Comparison of ENCODE assay signal across 9 mouse cellular contexts in genomic region chr14:77928021-77928420, GRCm38 (mm10). TPM values are rescaled to one million over a fixed set of nuclear protein-coding genes. Genes with fewer than 3 reads are reported as not detected.
DNase-seq lines count a peak whose midpoint lies in the region; ATAC-seq and TF ChIP-seq lines count a peak whose summit lies in the region.
"Had no signal": no experiment of that assay in that cellular context is flagged by ENCODE, and none has a peak within 500 bp of the region (broad histone marks: within the 10 kb centered on the region; RNA-seq: fewer than 3 reads in every experiment).

No protein-coding gene starts in this region.

- no peak overlapping the region for H3K9ac ChIP-seq in CH12.LX (ENCODE audit: insufficient read depth, low read depth)
- H3K9ac ChIP-seq: hindbrain, embryonic 15.5 days had no signal

- dilution Hi-C loops in CH12.LX (cut with MboI; ENCODE audit: extremely low pct_ligation_motif_present, extremely low pct_unique_long_range_greater_than_20kb, low sequenced_read_pairs) = no loop called here

- no peak for TF ChIP-seq EP300 in CH12.LX (IDR thresholded peaks at IDR 0.05; ENCODE audit: low read length)

- in situ Hi-C loops in CH12.LX (cut with MboI; ENCODE audit: low pct_ligation_motif_present, low pct_unique_long_range_greater_than_20kb, low sequenced_read_pairs) = loop anchor here (5.0 kb wide), 1 partner anchor 786 kb away; no protein-coding TSS in a partner anchor

- H3K4me1 ChIP-seq in CH12.LX (ENCODE audit: control insufficient read depth in 1 of 2, insufficient read depth in 2 of 2) = peaks cover 2 to 9% of the 10 kb centered on the region in 2 experiments; a peak in 3 of 4 replicates
- H3K4me1 ChIP-seq in small intestine, adult 2 months (ENCODE audit: control insufficient read depth, insufficient read depth, insufficient read length, low read length) = peaks cover 5% of the 10 kb centered on the region; the same call in 1 of the 2 replicates
- H3K4me1 ChIP-seq: hindbrain, embryonic 15.5 days had no signal

- no peak overlapping the region for H3K4me3 ChIP-seq in CH12.LX (replicated peaks in 1 of 3; ENCODE audit: low read depth in 2 of 3, low read length in 2 of 3, poor library complexity in 1 of 3)
- no peak overlapping the region for H3K4me3 ChIP-seq in small intestine, adult 2 months (ENCODE audit: low read depth, low read length)
- H3K4me3 ChIP-seq: hindbrain, embryonic 15.5 days had no signal

- TF ChIP-seq POLR2A in CH12.LX (IDR thresholded peaks at IDR 0.05; ENCODE audit: low read depth, low read length) = no peak
- TF ChIP-seq POLR2A in small intestine, adult 2 months (IDR thresholded peaks at IDR 0.05; ENCODE audit: low read depth, low read length) = no peak

- no peaks in the 10 kb centered on the region for H3K9me3 ChIP-seq in CH12.LX (replicated peaks; ENCODE audit: low read length)
- H3K9me3 ChIP-seq: hindbrain, embryonic 15.5 days had no signal

- WGBS in small intestine, adult 2 months = 29% methylated on average over 6 of the region's 6 CpGs

- no peak overlapping the region for H3K27ac ChIP-seq in CH12.LX (ENCODE audit: insufficient read depth, low read depth)
- H3K27ac ChIP-seq in small intestine, adult 2 months (ENCODE audit: insufficient read depth, low read depth, low read length) = no peak overlapping the region
- H3K27ac ChIP-seq: hindbrain, embryonic 15.5 days had no signal

- peak; percentile 33 to 74 for TF ChIP-seq CTCF in CH12.LX (conservative IDR thresholded peaks at IDR 0.05 in 1 of 2, IDR thresholded peaks at IDR 0.05 in 1 of 2; ENCODE audit: low read depth in 2 of 2, low read length in 2 of 2)
- peak; percentile 57; the same call in 1 of the 2 replicates for TF ChIP-seq CTCF in small intestine, adult 2 months (IDR thresholded peaks at IDR 0.05; ENCODE audit: extremely low read depth, insufficient read length, insufficient replicate concordance, low read depth, low read length)

- H3K27me3 ChIP-seq in CH12.LX (replicated peaks) = no peaks in the 10 kb centered on the region
- H3K27me3 ChIP-seq in small intestine, adult 2 months (ENCODE audit: control insufficient read depth, insufficient read depth, low read length) = no peaks in the 10 kb centered on the region
- H3K27me3 ChIP-seq: hindbrain, embryonic 15.5 days had no signal

- no peak overlapping the region for H3K4me2 ChIP-seq in CH12.LX (ENCODE audit: insufficient read depth, low read depth, poor library complexity, severe bottlenecking)
- H3K4me2 ChIP-seq: hindbrain, embryonic 15.5 days had no signal

- peak; percentile 47 for DNase-seq in cerebellum, adult 11 months
- peak; percentile 76 for DNase-seq in CH12.LX (ENCODE audit: extremely low read depth)
- peak; percentile 23 for DNase-seq in c-Kit-positive CD71-positive TER-119-negative erythroid progenitor cells, embryonic 14.5 days (ENCODE audit: low read depth)
- DNase-seq in frontal cortex, postnatal 25 days (ENCODE audit: low spot score in 2 of 2) = peak; percentile 57 to 59
- peak; percentile 46 to 77 for DNase-seq in layer of hippocampus, adult 8-10 months (ENCODE audit: low spot score in 2 of 2)
- peak; percentile 73 for DNase-seq in lung, postnatal 25 days (ENCODE audit: low spot score)

- no peaks in the 10 kb centered on the region for H3K36me3 ChIP-seq in CH12.LX (replicated peaks in 1 of 2; ENCODE audit: control insufficient read depth in 1 of 2, insufficient read depth in 1 of 2, low read length in 1 of 2)
- peaks cover 12% of the 10 kb centered on the region for H3K36me3 ChIP-seq in small intestine, adult 2 months (ENCODE audit: control insufficient read depth, insufficient read depth, low read length)
- H3K36me3 ChIP-seq: hindbrain, embryonic 15.5 days had no signal

- no peak for ATAC-seq in cerebellum, adult (ENCODE audit: insufficient number of reproducible peaks, low FRiP score, low TSS enrichment)

- peak; percentile 57 for TF ChIP-seq RAD21 in CH12.LX (IDR thresholded peaks at IDR 0.05; ENCODE audit: low read depth, low read length)

- H3K79me2 ChIP-seq in CH12.LX (replicated peaks; ENCODE audit: control insufficient read depth, extremely low read depth, insufficient read depth, poor library complexity, severe bottlenecking) = no peaks in the 10 kb centered on the region

TF ChIP-seq in CH12.LX, 34 proteins besides CTCF, POLR2A, EP300 and RAD21:
- TF ChIP-seq HCFC1 (IDR thresholded peaks at IDR 0.05; ENCODE audit: low read depth, low read length) (no peak), SMC3 (IDR thresholded peaks at IDR 0.05; ENCODE audit: low read depth, low read length) (peak; percentile 88), USF1 (IDR thresholded peaks at IDR 0.05; ENCODE audit: low read depth, low read length) (no peak), MYC (IDR thresholded peaks at IDR 0.05; ENCODE audit: low read depth, low read length) (no peak)

RNA-seq across cellular contexts. Expression of gene Epsti1, which starts 24.0 kb away (rescaled TPM):
- 0.38 and 0.59 TPM in 2 replicates for total RNA-seq in CH12.LX (2012; rRNA removed)
- total RNA-seq in CH12.LX (2014; rRNA removed) = 2.2 and 3.0 TPM in 2 replicates
- 2.2 and 2.3 TPM in 2 replicates for polyA plus RNA-seq in CH12.LX (2012; ENCODE audit: insufficient read length, low read depth)
- 1 to 10 TPM in 2 of 4 experiments, under 1 TPM in 2; 0.21 to 1.5 (median 0.93) TPM for total RNA-seq in layer of hippocampus, adult 8-10 months (2022)
- polyA plus RNA-seq in small intestine, adult 2 months (2012; rRNA removed) = 11.8 and 19.8 TPM in 2 replicates

RNA-seq across cellular contexts. Expression of gene Dnajc15, which starts 53.1 kb away (rescaled TPM):
- 39.5 and 47.0 TPM in 2 replicates for total RNA-seq in CH12.LX (2012; rRNA removed)
- total RNA-seq in CH12.LX (2014; rRNA removed) = 41.7 and 48.6 TPM in 2 replicates
- polyA plus RNA-seq in CH12.LX (2012; ENCODE audit: insufficient read length, low read depth) = 56.8 and 59.0 TPM in 2 replicates
- total RNA-seq in layer of hippocampus, adult 8-10 months (2022) = 10 to 100 TPM; 58.0 to 84.3 (median 65.3) TPM
- 3.0 and 4.8 TPM in 2 replicates for polyA plus RNA-seq in small intestine, adult 2 months (2012; rRNA removed)

Comparison
In these comparisons a context has a peak if more than half of its experiments do, and no peak if none do; other contexts are left out.
1. DNase-seq: peak in every context shown above with its lines; median percentile 76 in CH12.LX; 73 in lung, postnatal 25 days; 62 in layer of hippocampus, adult 8-10 months; 58 in frontal cortex, postnatal 25 days; 47 in cerebellum, adult 11 months; 23 in c-Kit-positive CD71-positive TER-119-negative erythroid progenitor cells, embryonic 14.5 days.